Mouse (Mus musculus): ENCODE measurements around the gene Thsd4. TPM values are rescaled to one million over a fixed set of nuclear protein-coding genes. Genes with fewer than 3 reads are reported as not detected.

Gene Thsd4
- total RNA-seq, 1 experiment = 1.6 TPM

- Histone ChIP-seq H3K4me3 (ENCODE audit: insufficient read depth in 1 of 2, low read depth in 1 of 2, low read length in 2 of 2, poor library complexity in 1 of 2, severe bottlenecking in 1 of 2) (no peak overlapping the region), H3K4me1 (ENCODE audit: control insufficient read depth in 2 of 2, insufficient read depth in 2 of 2, low read length in 2 of 2, poor library complexity in 1 of 2) (no peaks in the 10 kb centered on the region), H3K36me3 (ENCODE audit: control insufficient read depth, insufficient read depth, low read length, poor library complexity, severe bottlenecking) (peaks cover 2% of the 10 kb centered on the region; the same call in 1 of the 2 replicates), H3K9me3 (ENCODE audit: control insufficient read depth, insufficient read depth, low read depth, low read length) (no peaks in the 10 kb centered on the region), H3K27ac (ENCODE audit: insufficient read depth, low read depth, low read length, poor library complexity, severe bottlenecking) (no peak overlapping the region), H3K9ac (ENCODE audit: insufficient read depth, low read depth, low read length, poor library complexity, severe bottlenecking) (no peak overlapping the region)
- TF ChIP-seq HCFC1 (IDR thresholded peaks at IDR 0.05; ENCODE audit: borderline replicate concordance, insufficient read depth, low read length) = no peak
- TF ChIP-seq ZC3H11A (IDR thresholded peaks at IDR 0.05; ENCODE audit: borderline replicate concordance, low read depth, low read length) = no peak
- peak; percentile 87 for TF ChIP-seq MAFK (IDR thresholded peaks at IDR 0.05; ENCODE audit: insufficient read depth, low read depth, low read length)
- no peak for TF ChIP-seq ZNF384 (IDR thresholded peaks at IDR 0.05; ENCODE audit: low read depth, low read length)
- no peak for DNase-seq (ENCODE audit: low read depth, low spot score)
- in situ Hi-C loops (cut with MboI; ENCODE audit: low sequenced_read_pairs in 2 of 2, unreplicated experiment in 2 of 2) = no loop called here
These were observed 591.6 kb downstream of the Thsd4 start for GRCm38 (mm10) chr9:59930248-59930647.

Other genes with a start within 250 kb of the Thsd4 start
- gene Lrrc49, start 166.1 kb upstream of the Thsd4 start, total RNA-seq (2012; rRNA removed) = 3.4 and 3.7 TPM in 2 replicates
- gene Larp6, start 190.9 kb upstream of the Thsd4 start, total RNA-seq (2012; rRNA removed) = 0.16 and 0.62 TPM in 2 replicates